Mouse (Mus musculus) megakaryocyte, embryonic 14.5 days (primary cell): ENCODE measurements around the gene C2cd5.

ENCODE experiments used
- FLI1 ChIP-seq: IDR thresholded peaks from 2 replicates; pipeline ENCODE4 v1.6.1; 2012; ENCODE audit warnings: low read length, inconsistent platforms, mixed read lengths
- GATA1 ChIP-seq: IDR thresholded peaks from 3 replicates; pipeline ENCODE4 v1.6.1; 2012; ENCODE audit warnings: mixed read lengths, low read length, inconsistent platforms, borderline replicate concordance

DNA sequence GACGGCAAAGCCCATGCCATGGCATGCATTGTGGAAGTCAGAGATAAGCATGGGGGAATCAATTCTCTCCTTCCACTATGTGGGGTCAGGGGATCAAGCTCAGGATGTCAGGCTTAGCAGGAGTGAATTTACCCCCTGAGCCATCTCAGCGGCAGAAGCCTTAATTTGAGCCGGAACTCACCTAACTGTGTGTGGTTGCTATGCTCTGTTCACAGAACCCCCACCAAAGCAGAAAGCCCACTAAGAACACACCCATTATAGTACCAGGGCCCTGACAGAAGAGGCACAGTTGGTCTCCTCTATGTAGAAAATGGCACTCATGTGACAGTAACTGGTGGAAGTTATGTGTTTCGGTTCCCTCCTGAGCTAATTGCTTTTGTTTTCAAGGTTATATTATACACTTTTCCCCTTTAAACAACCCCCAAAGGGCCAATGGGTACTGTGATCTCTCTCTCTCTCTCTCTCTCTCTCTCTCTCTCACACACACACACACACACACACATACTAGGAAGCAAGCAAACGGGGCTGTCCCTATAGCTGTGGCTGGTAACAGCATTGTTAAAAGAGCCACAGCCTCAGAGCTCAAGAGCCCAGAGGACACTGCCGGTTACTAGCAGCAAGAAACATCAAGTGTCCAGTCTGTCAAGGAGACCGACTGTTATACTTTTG is 108.4 kb downstream of the C2cd5 start:
- TF ChIP-seq FLI1 (no peak), GATA1 (no peak)
